Mouse (Mus musculus) left cerebral cortex, adult 8-10 months (tissue): ENCODE data around the gene Dock9. TPM values are rescaled to one million over a fixed set of nuclear protein-coding genes. Genes with fewer than 3 reads are reported as not detected.

Source experiments
- DNase-seq, 2 experiments: peaks; one replicate each; pipeline ENCODE4 v3.0.0; 2022; ENCODE audit warnings: low spot score in 2 of 2
- total RNA-seq, 4 experiments: library from RNA; stranded (reverse); gene quantifications; 2 replicates each; pipeline ENCODE4 v1.2.4; 2022

Dock9 gene
- total RNA-seq, 4 experiments from 2014 or later: 80.7 to 83.1 (median 81.8) TPM

GRCm38 (mm10) chr14:121793639-121794038 is 4.0 kb downstream of the Dock9 start:
- DNase-seq: no peak

GRCm38 (mm10) chr14:121791935-121792334 is 5.7 kb downstream of the Dock9 start:
- DNase-seq: no peak

- DNase-seq: no peak
Observed at GRCm38 (mm10) chr14:121791112-121791511, 6.5 kb downstream of the Dock9 start.

GRCm38 (mm10) chr14:121789273-121789672 is 8.4 kb downstream of the Dock9 start:
- DNase-seq: no peak

GRCm38 (mm10) chr14:121788451-121788850 is 9.2 kb downstream of the Dock9 start:
- no peak for DNase-seq

GRCm38 (mm10) chr14:121787430-121787829 is 10.2 kb downstream of the Dock9 start:
- no peak for DNase-seq

- DNase-seq: no peak
Observed at GRCm38 (mm10) chr14:121786900-121787299, 10.7 kb downstream of the Dock9 start.

- no peak for DNase-seq
Observed at GRCm38 (mm10) chr14:121785394-121785793, 12.2 kb downstream of the Dock9 start.

- DNase-seq: no peak
Observed at GRCm38 (mm10) chr14:121780942-121781531, 16.6 kb downstream of the Dock9 start.

GRCm38 (mm10) chr14:121780144-121780913 is 17.3 kb downstream of the Dock9 start:
- DNase-seq: no peak

GRCm38 (mm10) chr14:121779620-121780019 is 18.0 kb downstream of the Dock9 start:
- DNase-seq: no peak

GRCm38 (mm10) chr14:121777279-121777831 is 20.3 kb downstream of the Dock9 start:
- DNase-seq: no peak

- no peak for DNase-seq
Observed at GRCm38 (mm10) chr14:121776749-121777148, 20.9 kb downstream of the Dock9 start.

- no peak for DNase-seq
Observed at GRCm38 (mm10) chr14:121762021-121762452, 35.6 kb downstream of the Dock9 start.

- no peak for DNase-seq
Observed at GRCm38 (mm10) chr14:121760403-121760802, 37.2 kb downstream of the Dock9 start.

GRCm38 (mm10) chr14:121754110-121754509 is 43.5 kb downstream of the Dock9 start:
- no peak for DNase-seq

GRCm38 (mm10) chr14:121752686-121753426 is 44.8 kb downstream of the Dock9 start:
- DNase-seq: no peak

- no peak for DNase-seq
Observed at GRCm38 (mm10) chr14:121749606-121750005, 48.0 kb downstream of the Dock9 start.

- DNase-seq: no peak
Observed at GRCm38 (mm10) chr14:121749084-121749483, 48.6 kb downstream of the Dock9 start.

GRCm38 (mm10) chr14:121747360-121747759 is 50.3 kb downstream of the Dock9 start:
- DNase-seq: no peak

GRCm38 (mm10) chr14:121743787-121744417 is 53.7 kb downstream of the Dock9 start:
- no peak for DNase-seq
